Mouse (Mus musculus) neural tube, embryonic 10.5 days (tissue): ENCODE results near the gene Clec4n.
"Not testable (repeated sequence)": the region's sequence is repeated elsewhere in the genome, so short reads cannot be mapped to it uniquely, and the experiment has no call there.

ENCODE experiments used
- DNase-seq: peaks from one replicate; pipeline ENCODE4 v3.0.0-alpha.2; 2017; ENCODE audit warnings: low spot score; ENCODE audit errors: extremely low spot score

The Clec4n gene

GRCm38 (mm10) chr6:123229644-123230043, at the start of gene Clec4n:
Clec4n (plus strand) TSS chr6:123229843.
- no peak for DNase-seq

GRCm38 (mm10) chr6:123184862-123185261, 44.8 kb upstream of the Clec4n start:
- DNase-seq: not testable (repeated sequence)

- DNase-seq: no peak
Measured at GRCm38 (mm10) chr6:123207187-123208076, 22.2 kb upstream of the Clec4n start.

- DNase-seq: not testable (repeated sequence)
Measured at GRCm38 (mm10) chr6:123208077-123208439, 21.6 kb upstream of the Clec4n start.

- no peak for DNase-seq
Measured at GRCm38 (mm10) chr6:123211726-123212125, 17.9 kb upstream of the Clec4n start.

- DNase-seq: no peak
Measured at GRCm38 (mm10) chr6:123227519-123228166, 2.0 kb upstream of the Clec4n start.

GRCm38 (mm10) chr6:123231149-123231548, 1.5 kb downstream of the Clec4n start:
- no peak for DNase-seq

- DNase-seq: no peak
Measured at GRCm38 (mm10) chr6:123237582-123237981, 7.9 kb downstream of the Clec4n start.

GRCm38 (mm10) chr6:123244201-123244600, 14.6 kb downstream of the Clec4n start:
- no peak for DNase-seq

GRCm38 (mm10) chr6:123248862-123249261, 19.2 kb downstream of the Clec4n start:
- not testable (repeated sequence) for DNase-seq

GRCm38 (mm10) chr6:123252735-123253134, 23.1 kb downstream of the Clec4n start:
- no peak for DNase-seq

GRCm38 (mm10) chr6:123258946-123259345, 29.3 kb downstream of the Clec4n start:
- DNase-seq: no peak

GRCm38 (mm10) chr6:123259889-123260603, 30.4 kb downstream of the Clec4n start:
- no peak for DNase-seq

- no peak for DNase-seq
Measured at GRCm38 (mm10) chr6:123260868-123261267, 31.2 kb downstream of the Clec4n start.

- DNase-seq: no peak
Measured at GRCm38 (mm10) chr6:123261555-123262161, 32.0 kb downstream of the Clec4n start, which contains the start of gene Clec4d. Clec4d (plus strand) TSS chr6:123262111.

GRCm38 (mm10) chr6:123264194-123264593, 34.6 kb downstream of the Clec4n start:
- DNase-seq: no peak

GRCm38 (mm10) chr6:123265809-123266208, 36.2 kb downstream of the Clec4n start:
- no peak for DNase-seq

- no peak for DNase-seq
Measured at GRCm38 (mm10) chr6:123266945-123267344, 37.3 kb downstream of the Clec4n start.

GRCm38 (mm10) chr6:123279443-123279842, 49.8 kb downstream of the Clec4n start:
- DNase-seq: no peak

GRCm38 (mm10) chr6:123286311-123286710, 56.7 kb downstream of the Clec4n start:
- DNase-seq: no peak

GRCm38 (mm10) chr6:123288931-123289330, 59.3 kb downstream of the Clec4n start:
- no peak for DNase-seq
